Mouse (Mus musculus) forebrain, embryonic 16.5 days (tissue): ENCODE data around the gene Endou. TPM values are rescaled to one million over a fixed set of nuclear protein-coding genes. Genes with fewer than 3 reads are reported as not detected.
A peak's percentile ranks its signal among the peaks of the same experiment; 100 is the strongest.
"Not testable (repeated sequence)": the region's sequence is repeated elsewhere in the genome, so short reads cannot be mapped to it uniquely, and the experiment has no call there.

Source experiments
- ATAC-seq: fragments of 200-750 bp; cut with Nextera tagmentation; 2 replicates; pipeline ENCODE4 v1.8.0; 2017; ENCODE audit warnings: mild to moderate bottlenecking, moderate library complexity
- H3K27ac ChIP-seq: fragments of 300-500 bp; sonication (generic); 2 replicates; pipeline ENCODE4 v1.5.1; 2014; ENCODE audit warnings: low read length, control low read depth
- H3K27me3 ChIP-seq: fragments of 300-500 bp; sonication (generic); replicated peaks from 2 replicates; pipeline ENCODE4 v1.6.1; 2014; ENCODE audit warnings: low read length; ENCODE audit not compliant: control insufficient read depth, insufficient read depth
- H3K36me3 ChIP-seq: fragments of 300-500 bp; sonication (generic); 2 replicates; pipeline ENCODE4 v1.6.1; 2014; ENCODE audit not compliant: control insufficient read depth, insufficient read depth
- H3K4me1 ChIP-seq: fragments of 300-500 bp; sonication (generic); replicated peaks from 2 replicates; pipeline ENCODE4 v1.6.1; 2014; ENCODE audit warnings: low read length; ENCODE audit not compliant: control insufficient read depth, insufficient read depth
- H3K4me2 ChIP-seq: fragments of 300-500 bp; sonication (generic); 2 replicates; pipeline ENCODE4 v1.6.1; 2014; ENCODE audit warnings: mild to moderate bottlenecking, low read length, control low read depth
- H3K4me3 ChIP-seq: fragments of 300-500 bp; sonication (generic); replicated peaks from 2 replicates; pipeline ENCODE4 v1.5.1; 2014; ENCODE audit warnings: mild to moderate bottlenecking, low read length, control low read depth
- H3K9ac ChIP-seq: fragments of 300-500 bp; sonication (generic); replicated peaks from 2 replicates; pipeline ENCODE4 v1.6.1; 2014; ENCODE audit warnings: low read depth, low read length, control low read depth
- H3K9me3 ChIP-seq: fragments of 300-500 bp; sonication (generic); 2 replicates; pipeline ENCODE4 v1.6.1; 2016; ENCODE audit warnings: low read length; ENCODE audit not compliant: control insufficient read depth
- WGBS: fragments of 180-500 bp; shearing (Covaris S2); extraction: QIAGEN DNeasy Blood & Tissue Kit; methylation state at CpG from one replicate; pipeline ENCODE4 v1.1.7; 2014; 5-methylcytosine and 5-hydroxymethylcytosine counted together
- polyA plus RNA-seq: library from polyadenylated mRNA; unstranded; fragments of >200 nt; fragmentation: Nextera tagmentation; extraction: Ambion mirVana; gene quantifications from 2 replicates; pipeline ENCODE4 v1.2.1, GENCODE M21; 2015

The Endou gene
- polyA plus RNA-seq, 1 experiment from 2014 or later, result 0.18 TPM

- ATAC-seq, H3K27ac ChIP-seq, H3K36me3 ChIP-seq, H3K9me3 ChIP-seq, H3K4me2 ChIP-seq, H3K9ac ChIP-seq, H3K4me3 ChIP-seq, H3K27me3 ChIP-seq: not testable (repeated sequence)
- peaks cover 19% of the 10 kb centered on the region for H3K4me1 ChIP-seq
- WGBS, result 76% methylated on average over 17 of the region's 17 CpGs
Observed at GRCm38 (mm10) chr15:97668158-97668877, 62.8 kb downstream of the Endou start.

DNA sequence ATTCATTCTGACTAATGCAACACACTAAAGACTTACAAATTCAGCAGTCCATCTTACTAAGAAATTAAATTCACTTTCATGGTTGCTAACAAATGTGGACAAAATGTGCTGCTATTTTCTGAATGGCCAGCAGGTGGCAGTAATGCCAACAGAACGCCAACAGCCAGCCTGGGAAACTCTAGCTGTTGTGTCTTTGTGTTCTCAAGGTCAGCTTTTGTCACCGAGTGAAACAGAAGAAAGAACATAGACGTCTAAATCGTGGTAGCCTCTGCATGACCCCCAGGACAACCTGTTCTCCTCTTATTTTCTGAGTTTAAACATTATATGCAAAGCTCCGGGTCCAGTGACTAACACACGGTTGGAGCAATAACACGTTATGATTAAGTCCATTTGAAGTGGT lies 63.7 kb downstream of the Endou start:
- H3K9me3 ChIP-seq, result no peaks in the 10 kb centered on the region
- no peaks in the 10 kb centered on the region for H3K27me3 ChIP-seq
- WGBS, result 27% methylated on average over 7 of the region's 7 CpGs
- H3K9ac ChIP-seq, result no peak overlapping the region
- no peaks in the 10 kb centered on the region for H3K36me3 ChIP-seq
- no peak overlapping the region for H3K4me3 ChIP-seq
- peak overlapping the region; percentile 2; the same call in 1 of the 2 replicates for H3K4me2 ChIP-seq
- no peak for ATAC-seq
- H3K4me1 ChIP-seq, result peaks cover 13% of the 10 kb centered on the region
- H3K27ac ChIP-seq, result peak overlapping the region; percentile 12; the same call in 1 of the 2 replicates

- H3K36me3 ChIP-seq, result no peaks in the 10 kb centered on the region
- WGBS, result 92% methylated on average over 10 of the region's 10 CpGs
- H3K4me3 ChIP-seq, result no peak overlapping the region
- no peaks in the 10 kb centered on the region for H3K27me3 ChIP-seq
- H3K27ac ChIP-seq, result no peak overlapping the region
- H3K9me3 ChIP-seq, result no peaks in the 10 kb centered on the region
- H3K9ac ChIP-seq, result no peak overlapping the region
- peaks cover 3% of the 10 kb centered on the region for H3K4me1 ChIP-seq
- no peak for ATAC-seq
- no peak overlapping the region for H3K4me2 ChIP-seq
Observed at GRCm38 (mm10) chr15:97666457-97666770, 64.7 kb downstream of the Endou start.

- H3K9me3 ChIP-seq, result no peaks in the 10 kb centered on the region
- 77% methylated on average over 25 of the region's 25 CpGs for WGBS
- no peak for ATAC-seq
- H3K4me2 ChIP-seq, result no peak overlapping the region
- H3K27me3 ChIP-seq, result no peaks in the 10 kb centered on the region
- H3K36me3 ChIP-seq, result no peaks in the 10 kb centered on the region
- no peak overlapping the region for H3K4me3 ChIP-seq
- H3K27ac ChIP-seq, result no peak overlapping the region
- H3K9ac ChIP-seq, result no peak overlapping the region
- H3K4me1 ChIP-seq, result peaks cover 2% of the 10 kb centered on the region; the same call in 1 of the 2 replicates
Observed at GRCm38 (mm10) chr15:97665770-97666456, 65.2 kb downstream of the Endou start.

DNA sequence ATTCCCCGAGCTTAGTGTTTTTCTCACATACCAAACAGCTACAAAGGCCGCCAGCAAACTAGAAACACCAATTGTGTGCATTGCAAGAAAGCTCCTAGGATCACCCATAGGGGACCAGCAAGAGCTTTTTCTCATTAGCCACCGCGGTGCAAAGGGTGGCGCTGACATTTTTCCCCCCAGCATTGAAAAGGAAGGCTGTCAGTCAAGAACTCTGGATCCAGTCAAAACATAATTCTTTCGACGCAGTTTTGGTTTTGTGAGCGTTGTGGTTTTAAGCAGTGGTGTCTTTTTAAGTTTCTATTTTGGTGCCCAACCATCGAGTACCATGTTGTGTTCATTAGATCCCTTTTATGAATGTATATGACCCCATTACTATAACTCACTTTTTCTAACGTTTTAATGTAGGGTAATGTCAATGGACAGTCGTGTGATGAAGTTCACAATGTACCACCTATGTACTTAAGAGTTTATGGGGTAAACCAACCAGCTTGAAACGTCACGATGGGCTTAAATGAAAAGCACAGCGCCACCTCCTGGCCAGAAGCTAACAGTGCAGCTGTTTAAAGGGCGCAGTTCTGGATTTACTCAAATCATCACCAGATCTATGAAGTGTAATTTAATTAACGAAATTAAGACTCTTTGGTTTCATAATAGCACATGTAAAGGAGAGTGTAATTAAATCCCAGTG lies 66.0 kb downstream of the Endou start:
- whole genome bisulfite sequencing, result 60% methylated on average over 16 of the region's 16 CpGs

GRCm38 (mm10) chr15:97663750-97664406 lies 67.3 kb downstream of the Endou start:
- Histone ChIP-seq H3K4me3 (peak overlapping the region; percentile 54), H3K9me3 (no peaks in the 10 kb centered on the region), H3K27ac (peak overlapping the region; percentile 89), H3K9ac (peak overlapping the region; percentile 71), H3K4me1 (peaks cover 2% of the 10 kb centered on the region; the same call in 1 of the 2 replicates), H3K27me3 (no peaks in the 10 kb centered on the region), H3K36me3 (no peaks in the 10 kb centered on the region), H3K4me2 (peak overlapping the region; percentile 90)
- peak; percentile 78 for ATAC-seq
- 7% methylated on average over 19 of the region's 19 CpGs for WGBS

More for the DNA sequence above, 66.0 kb downstream of the Endou start:
- Histone ChIP-seq H3K27me3 (no peaks in the 10 kb centered on the region), H3K4me2 (no peak overlapping the region), H3K4me3 (no peak overlapping the region), H3K27ac (no peak overlapping the region), H3K4me1 (peaks cover 2% of the 10 kb centered on the region; the same call in 1 of the 2 replicates), H3K36me3 (no peaks in the 10 kb centered on the region), H3K9me3 (no peaks in the 10 kb centered on the region), H3K9ac (no peak overlapping the region)
- ATAC-seq, result no peak

Other genes starting within 250 kb of the Endou start
- gene Rpap3, start 25.5 kb downstream of the Endou start, polyA plus RNA-seq, result 31.7 and 35.5 TPM in 2 replicates
- 8.9 and 13.3 TPM in 2 replicates for gene Rapgef3, start 36.6 kb upstream of the Endou start, polyA plus RNA-seq
- 72.9 and 78.2 TPM in 2 replicates for gene Slc48a1, start 47.2 kb upstream of the Endou start, polyA plus RNA-seq
- gene Hdac7, start 113.2 kb upstream of the Endou start, polyA plus RNA-seq, result 21.7 and 31.1 TPM in 2 replicates
- gene Vdr, start 179.3 kb upstream of the Endou start, polyA plus RNA-seq, result 0.20 TPM in 1 of 2 replicates, not detected in the other
- gene Tmem106c, start 232.9 kb upstream of the Endou start, polyA plus RNA-seq, result 64.8 and 66.9 TPM in 2 replicates